Comparison of ENCODE assay signal across 8 mouse cellular contexts in the genomic region with DNA sequence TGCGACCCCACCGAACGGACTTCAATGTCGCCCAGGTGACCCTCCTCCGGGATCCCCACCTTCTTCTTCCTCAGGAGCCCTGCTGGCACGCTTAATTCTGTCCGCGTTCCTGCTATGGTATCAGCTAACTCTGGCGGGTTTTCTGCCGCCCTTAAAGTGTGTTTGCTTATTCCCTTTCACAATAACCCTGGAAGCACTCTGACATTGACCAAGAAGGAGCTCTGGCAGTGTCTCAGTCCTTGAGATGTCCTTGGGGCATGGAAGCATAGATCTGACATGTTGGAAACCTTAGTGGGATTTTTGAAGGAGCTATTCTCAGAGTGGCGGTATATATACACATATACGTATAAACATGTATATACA. TPM values are rescaled to one million over a fixed set of nuclear protein-coding genes. Genes with fewer than 3 reads are reported as not detected.
DNase-seq lines count a peak whose midpoint lies in the region; ATAC-seq and TF ChIP-seq lines count a peak whose summit lies in the region.

No protein-coding gene starts in this region.

- no peaks in the 10 kb centered on the region for H3K27me3 ChIP-seq in kidney, adult 2 months (replicated peaks; ENCODE audit: control insufficient read depth, insufficient read depth, low read length)
- no peaks in the 10 kb centered on the region for H3K27me3 ChIP-seq in hindbrain, embryonic 10.5 days (ENCODE audit: insufficient read depth, poor library complexity, severe bottlenecking)
- H3K27me3 ChIP-seq in midbrain, embryonic 11.5 days (ENCODE audit: control insufficient read depth, insufficient read depth, low read length), result no peaks in the 10 kb centered on the region; the same call in 1 of the 2 replicates

- peak overlapping the region; percentile 88 for H3K9ac ChIP-seq in midbrain, embryonic 11.5 days (ENCODE audit: low read length)

- ATAC-seq in midbrain, embryonic 11.5 days (ENCODE audit: low FRiP score), result no peak

- no peak for TF ChIP-seq POLR2A in kidney, adult 2 months (IDR thresholded peaks at IDR 0.05; ENCODE audit: low read depth, low read length)
- no peak for TF ChIP-seq POLR2A in bone marrow, adult 2 months (IDR thresholded peaks at IDR 0.05; ENCODE audit: borderline replicate concordance, control insufficient read depth, low read depth, low read length)

- no peaks in the 10 kb centered on the region for H3K9me3 ChIP-seq in hindbrain, embryonic 10.5 days
- H3K9me3 ChIP-seq in midbrain, embryonic 11.5 days (ENCODE audit: control insufficient read depth, low read length), result no peaks in the 10 kb centered on the region

- H3K27ac ChIP-seq in kidney, adult 2 months (ENCODE audit: insufficient read depth, low read depth, low read length), result peak overlapping the region; percentile 92
- H3K27ac ChIP-seq in bone marrow, adult 2 months (ENCODE audit: control insufficient read depth, insufficient read depth, low read depth, low read length, poor library complexity), result peak overlapping the region; percentile 57
- H3K27ac ChIP-seq in hindbrain, embryonic 10.5 days, result peak overlapping the region; percentile 94
- no peak overlapping the region for H3K27ac ChIP-seq in midbrain, embryonic 11.5 days (ENCODE audit: low read depth, low read length)

- no peaks in the 10 kb centered on the region for H3K36me3 ChIP-seq in kidney, adult 2 months (ENCODE audit: control insufficient read depth, insufficient read depth, low read length)
- H3K36me3 ChIP-seq in hindbrain, embryonic 10.5 days, result peaks cover 16% of the 10 kb centered on the region
- H3K36me3 ChIP-seq in midbrain, embryonic 11.5 days (ENCODE audit: control insufficient read depth, insufficient read depth, low read length), result peaks cover 8% of the 10 kb centered on the region; the same call in 1 of the 2 replicates

- no peak for TF ChIP-seq CTCF in kidney, adult 2 months (conservative IDR thresholded peaks at IDR 0.05; ENCODE audit: insufficient read depth, insufficient read length, low read depth, low read length)
- TF ChIP-seq CTCF in bone marrow, adult 2 months (IDR thresholded peaks at IDR 0.05; ENCODE audit: control insufficient read depth, insufficient read depth, low read length), result no peak

- 3% methylated on average over 12 of the region's 12 CpGs for WGBS in kidney, adult 2 months
- 1% methylated on average over 12 of the region's 12 CpGs for WGBS in bone marrow, adult 2 months
- 7% methylated on average over 12 of the region's 12 CpGs for WGBS in hindbrain, embryonic 10.5 days
- WGBS in midbrain, embryonic 11.5 days, result 6% methylated on average over 12 of the region's 12 CpGs

- peak overlapping the region; percentile 87 for H3K4me3 ChIP-seq in kidney, adult 2 months (ENCODE audit: insufficient read depth, low read depth, low read length)
- H3K4me3 ChIP-seq in bone marrow, adult 2 months (replicated peaks; ENCODE audit: control insufficient read depth, low read depth, low read length), result peak overlapping the region; percentile 89
- peak overlapping the region; percentile 72 for H3K4me3 ChIP-seq in hindbrain, embryonic 10.5 days
- H3K4me3 ChIP-seq in midbrain, embryonic 11.5 days (ENCODE audit: low read depth, low read length), result peak overlapping the region; percentile 80

- H3K4me2 ChIP-seq in midbrain, embryonic 11.5 days, result peak overlapping the region; percentile 78

- DNase-seq in kidney, adult 2 months, result no peak
- DNase-seq in kidney, adult 8-10 months, result no peak
- no peak for DNase-seq in hindbrain, embryonic 10.5 days (ENCODE audit: low spot score)
- DNase-seq in midbrain, embryonic 11.5 days (ENCODE audit: low spot score, missing footprints), result no peak
- DNase-seq in adrenal gland, adult 2 months, result no peak
- DNase-seq in cerebellum, postnatal 36 days, result no peak
- DNase-seq in adrenal gland, postnatal 14 days, result no peak

- no peaks in the 10 kb centered on the region for H3K4me1 ChIP-seq in kidney, adult 2 months (ENCODE audit: control insufficient read depth, insufficient read depth, low read length)
- H3K4me1 ChIP-seq in bone marrow, adult 2 months (ENCODE audit: control insufficient read depth, insufficient read depth, low read length), result no peaks in the 10 kb centered on the region; the same call in 1 of the 2 replicates
- H3K4me1 ChIP-seq in hindbrain, embryonic 10.5 days (replicated peaks), result peaks cover 23% of the 10 kb centered on the region
- H3K4me1 ChIP-seq in midbrain, embryonic 11.5 days (ENCODE audit: control insufficient read depth, insufficient read depth, low read length), result peaks cover 6% of the 10 kb centered on the region

RNA-seq across cellular contexts. Expression of gene Dip2a, which starts 0.4 kb away (rescaled TPM):
- polyA plus RNA-seq in kidney, adult 2 months (2012; rRNA removed), result 13.2 and 15.0 TPM in 2 replicates
- polyA plus RNA-seq in bone marrow, adult 2 months (2011; ENCODE audit: insufficient read depth, insufficient read length, low replicate concordance, missing spikeins), result 1.9 and 2.0 TPM in 2 replicates
- polyA plus RNA-seq in hindbrain, embryonic 10.5 days (2016; fragmentation: Nextera tagmentation; extraction: Ambion mirVana), result 6.0 and 8.2 TPM in 2 replicates
- polyA plus RNA-seq in midbrain, embryonic 11.5 days (2014; fragmentation: Nextera tagmentation; extraction: Ambion mirVana), result 4.1 and 4.2 TPM in 2 replicates
- 10 to 100 TPM; 19.2 to 23.8 TPM for total RNA-seq in adrenal gland, adult 2 months (2021)
- polyA plus RNA-seq in adrenal gland, adult 2 months (2012; rRNA removed), result 16.7 and 17.3 TPM in 2 replicates
- 31.1 and 31.6 TPM in 2 replicates for total RNA-seq in adrenal gland, postnatal 14 days (2021)
